Mouse (Mus musculus) lung, postnatal 0 days (tissue): ENCODE data around the gene Ccdc30. TPM values are rescaled to one million over a fixed set of nuclear protein-coding genes. Genes with fewer than 3 reads are reported as not detected.
A peak's percentile ranks its signal among the peaks of the same experiment; 100 is the strongest.

Source experiments
- ATAC-seq: fragments of 200-750 bp; cut with Nextera tagmentation; 2 replicates; pipeline ENCODE4 v1.8.0; 2017; ENCODE audit warnings: moderate library complexity
- DNase-seq: peaks from one replicate; pipeline ENCODE4 v3.0.0-alpha.2; 2016; ENCODE audit warnings: low spot score
- H3K27ac ChIP-seq: fragments of 300-500 bp; sonication (generic); 2 replicates; pipeline ENCODE4 v1.5.1; 2014; ENCODE audit warnings: antibody characterized with exemption, mild to moderate bottlenecking, low read length, mixed read lengths
- H3K27me3 ChIP-seq: fragments of 300-500 bp; sonication (generic); replicated peaks from 2 replicates; pipeline ENCODE4 v1.6.1; 2014; ENCODE audit warnings: low read length, mixed read lengths; ENCODE audit not compliant: insufficient read depth
- H3K36me3 ChIP-seq: fragments of 300-500 bp; sonication (generic); 2 replicates; pipeline ENCODE4 v1.6.1; 2014; ENCODE audit warnings: low read length, mixed read lengths; ENCODE audit not compliant: insufficient read depth
- H3K4me1 ChIP-seq: fragments of 300-500 bp; sonication (generic); 2 replicates; pipeline ENCODE4 v1.6.1; 2014; ENCODE audit warnings: antibody characterized with exemption, low read depth, low read length, mixed read lengths; ENCODE audit not compliant: insufficient read depth
- H3K4me2 ChIP-seq: fragments of 300-500 bp; sonication (generic); replicated peaks from 2 replicates; pipeline ENCODE4 v1.6.1; 2014; ENCODE audit warnings: low read depth, mild to moderate bottlenecking, low read length, moderate library complexity, mixed read lengths
- H3K4me3 ChIP-seq: fragments of 300-500 bp; sonication (generic); 2 replicates; pipeline ENCODE4 v1.5.1; 2014; ENCODE audit warnings: low read depth, low read length
- H3K9ac ChIP-seq: fragments of 300-500 bp; sonication (generic); replicated peaks from 2 replicates; pipeline ENCODE4 v1.6.1; 2014; ENCODE audit warnings: low read depth, mild to moderate bottlenecking
- H3K9me3 ChIP-seq: fragments of 300-500 bp; sonication (generic); 2 replicates; pipeline ENCODE4 v1.6.1; 2016; ENCODE audit warnings: low read length, mixed read lengths
- CTCF ChIP-seq: IDR thresholded peaks from 2 replicates; pipeline ENCODE4 v1.5.1; 2016; ENCODE audit warnings: antibody characterized with exemption, mild to moderate bottlenecking
- EP300 ChIP-seq: IDR thresholded peaks from 2 replicates; pipeline ENCODE4 v1.6.1; 2016; ENCODE audit warnings: antibody characterized with exemption, mild to moderate bottlenecking, control low read depth
- WGBS: fragments of 180-500 bp; shearing (Covaris S2); extraction: QIAGEN DNeasy Blood & Tissue Kit; methylation state at CpG from one replicate; pipeline ENCODE4 v1.1.7; 2014; 5-methylcytosine and 5-hydroxymethylcytosine counted together
- polyA plus RNA-seq: library from polyadenylated mRNA; unstranded; fragments of >200 nt; fragmentation: Nextera tagmentation; extraction: Ambion mirVana; gene quantifications from 2 replicates; pipeline ENCODE4 v1.2.1, GENCODE M21; 2015

Gene Ccdc30
- polyA plus RNA-seq, 1 experiment from 2014 or later = 7.3 TPM

- Histone ChIP-seq H3K4me2 (no peak overlapping the region), H3K4me1 (peaks cover 7% of the 10 kb centered on the region), H3K9me3 (no peaks in the 10 kb centered on the region), H3K27me3 (no peaks in the 10 kb centered on the region), H3K36me3 (peaks cover 24% of the 10 kb centered on the region; the same call in 1 of the 2 replicates), H3K9ac (no peak overlapping the region), H3K4me3 (no peak overlapping the region), H3K27ac (peak overlapping the region; percentile 88)
- ATAC-seq = peak; percentile 85
- peak; percentile 74 for DNase-seq
- 47% methylated on average over 2 of the region's 2 CpGs for WGBS
- TF ChIP-seq CTCF (peak; percentile 34), EP300 (peak; percentile 97)
These were observed 140.1 kb downstream of the Ccdc30 start for GRCm38 (mm10) chr4:119275226-119275625.

DNA sequence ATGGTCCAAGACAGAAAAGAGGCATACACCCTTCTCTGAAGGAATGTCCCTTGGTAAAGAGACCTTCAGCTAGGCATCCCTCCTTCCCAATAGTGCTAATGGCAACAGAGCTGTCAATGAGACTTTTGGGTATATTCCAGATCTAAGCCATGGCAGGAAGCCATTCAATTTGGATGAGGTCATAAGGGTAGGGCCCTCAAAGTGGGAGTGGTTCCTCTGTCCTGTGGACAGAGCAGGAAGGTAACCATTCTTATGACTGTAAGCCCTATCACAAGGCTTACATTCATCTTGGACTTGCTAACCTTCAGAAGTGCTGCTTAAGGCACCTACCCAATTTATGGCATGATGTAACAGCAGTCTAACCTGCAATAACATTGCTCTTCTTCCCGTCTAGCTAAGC, 140.7 kb downstream of the Ccdc30 start:
- no peak overlapping the region for H3K4me2 ChIP-seq
- H3K36me3 ChIP-seq = peaks cover 24% of the 10 kb centered on the region; the same call in 1 of the 2 replicates
- WGBS = 45% methylated on average over 1 of the region's 1 CpGs
- no peak for TF ChIP-seq CTCF
- TF ChIP-seq EP300 = peak; percentile 62; the same call in 1 of the 2 replicates
- peaks cover 7% of the 10 kb centered on the region for H3K4me1 ChIP-seq
- no peak overlapping the region for H3K9ac ChIP-seq
- ATAC-seq (peak; percentile 92), DNase-seq (peak; percentile 80)
- H3K27ac ChIP-seq = peak overlapping the region; percentile 88
- no peaks in the 10 kb centered on the region for H3K27me3 ChIP-seq
- no peaks in the 10 kb centered on the region for H3K9me3 ChIP-seq
- no peak overlapping the region for H3K4me3 ChIP-seq

Other genes with a start within 250 kb of the Ccdc30 start
- 4.6 and 5.8 TPM in 2 replicates for gene Zfp691, start 241.3 kb downstream of the Ccdc30 start, polyA plus RNA-seq
- gene Ermap, start 225.5 kb downstream of the Ccdc30 start, polyA plus RNA-seq = 1.9 and 2.2 TPM in 2 replicates
- 99.9 and 101 TPM in 2 replicates for gene Svbp, start 220.2 kb downstream of the Ccdc30 start, polyA plus RNA-seq
- gene Tmem269, start 197.3 kb downstream of the Ccdc30 start, polyA plus RNA-seq = 0.10 and 0.18 TPM in 2 replicates
- 16.9 and 21.1 TPM in 2 replicates for gene AU022252, start 182.8 kb downstream of the Ccdc30 start, polyA plus RNA-seq
- 29.4 and 32.2 TPM in 2 replicates for gene P3h1, start 182.6 kb downstream of the Ccdc30 start, polyA plus RNA-seq
- not detected in 2 replicates for gene Cldn19, start 160.1 kb downstream of the Ccdc30 start, polyA plus RNA-seq
- gene Ybx1, start 120.9 kb downstream of the Ccdc30 start, polyA plus RNA-seq = 391 and 412 TPM in 2 replicates
- gene Ppih, start 95.0 kb downstream of the Ccdc30 start, polyA plus RNA-seq = 25.7 and 25.8 TPM in 2 replicates
- gene Ppcs, start 6.9 kb upstream of the Ccdc30 start, polyA plus RNA-seq = 28.4 and 30.5 TPM in 2 replicates
- 2.9 and 3.3 TPM in 2 replicates for gene Zmynd12, start 7.3 kb upstream of the Ccdc30 start, polyA plus RNA-seq
- gene Rimkla, start 77.1 kb upstream of the Ccdc30 start, polyA plus RNA-seq = 0.30 and 0.31 TPM in 2 replicates
- 10.1 and 11.6 TPM in 2 replicates for gene Foxj3, start 121.5 kb upstream of the Ccdc30 start, polyA plus RNA-seq
- 5.9 TPM in 2 replicates for gene Frg2f1, start 124.0 kb upstream of the Ccdc30 start, polyA plus RNA-seq
- gene Guca2a, start 222.2 kb upstream of the Ccdc30 start, polyA plus RNA-seq = 1.00 and 2.2 TPM in 2 replicates
- gene Guca2b, start 243.4 kb upstream of the Ccdc30 start, polyA plus RNA-seq = not detected in 2 replicates